Mouse (Mus musculus) right cerebral cortex, postnatal 14 days (tissue): ENCODE measurements around the gene Mcam.
"Not testable (repeated sequence)": the region's sequence is repeated elsewhere in the genome, so short reads cannot be mapped to it uniquely, and the experiment has no call there.

ENCODE experiments used
- DNase-seq: peaks from one replicate; pipeline ENCODE4 v3.0.0; 2022

Mcam gene

GRCm38 (mm10) chr9:44109360-44110095, 24.7 kb upstream of the Mcam start:
- peak; percentile 82 for DNase-seq

DNA sequence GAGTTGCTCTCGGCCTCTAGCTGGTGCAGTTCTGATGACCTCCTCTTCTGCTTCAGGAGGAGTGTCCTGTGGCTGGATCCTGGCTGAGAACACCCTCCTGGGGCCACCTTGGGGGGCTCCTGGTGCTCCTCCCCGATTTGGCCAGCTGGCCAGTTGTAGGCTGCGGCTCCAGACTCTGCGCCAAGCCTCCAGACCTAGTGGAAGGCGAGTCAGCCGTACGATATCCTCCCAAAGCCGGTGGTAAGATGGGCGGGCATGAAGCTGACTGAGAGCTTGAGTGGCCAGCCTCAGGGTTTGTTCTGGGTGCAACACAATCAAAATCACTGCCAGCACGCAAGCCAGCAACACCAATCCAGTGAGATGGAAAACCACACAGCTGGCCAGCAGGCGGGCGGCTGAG, 22.4 kb upstream of the Mcam start:
- DNase-seq = not testable (repeated sequence)

- DNase-seq = peak; percentile 96
These were observed 21.0 kb upstream of the Mcam start, which contains the start of the genes Gm49380 and Rnf26 for GRCm38 (mm10) chr9:44113105-44113789. TSS of gene Gm49380 (minus strand) at chr9:44113500. TSS of gene Rnf26 (minus strand) at chr9:44113517.

DNA sequence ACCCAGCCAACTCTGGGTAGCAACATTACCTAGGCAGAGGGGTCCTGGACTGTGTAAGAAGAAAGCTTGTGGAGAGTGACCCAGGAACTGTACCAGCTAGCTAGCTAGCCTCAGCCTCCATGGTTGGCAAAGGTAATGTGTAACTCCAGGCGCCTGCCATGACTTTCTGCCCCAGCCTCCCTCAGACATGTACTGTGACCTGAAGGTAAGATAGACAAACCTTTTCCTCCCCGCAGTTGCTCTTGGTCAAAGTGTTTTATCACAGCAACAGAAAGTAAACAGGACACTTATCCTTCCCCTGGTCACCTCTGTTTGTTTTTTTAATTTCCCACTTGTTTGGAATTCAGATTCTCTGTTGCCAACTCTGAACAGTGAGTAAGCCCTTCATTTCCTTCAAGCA, 19.8 kb upstream of the Mcam start:
- no peak for DNase-seq

DNA sequence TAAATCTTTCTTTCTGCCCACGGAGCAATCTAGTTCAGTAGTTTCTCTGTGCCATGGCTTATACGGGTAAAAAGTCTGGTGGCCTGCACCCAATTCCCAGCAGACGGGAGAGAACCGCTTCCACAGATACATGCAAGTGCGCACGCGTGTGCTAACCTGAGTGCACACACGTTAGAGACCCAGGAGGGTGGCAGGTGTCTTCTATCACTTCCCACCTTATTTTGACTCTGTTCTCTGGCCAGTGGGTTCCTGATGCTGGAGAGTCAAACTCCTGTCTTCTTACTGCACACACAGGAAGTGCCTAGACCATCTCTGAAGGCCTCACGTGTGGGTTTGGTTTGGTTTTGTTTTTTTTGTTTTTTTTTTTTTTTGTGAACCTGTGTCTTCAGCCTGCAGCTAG, 18.7 kb upstream of the Mcam start:
- DNase-seq = no peak

DNA sequence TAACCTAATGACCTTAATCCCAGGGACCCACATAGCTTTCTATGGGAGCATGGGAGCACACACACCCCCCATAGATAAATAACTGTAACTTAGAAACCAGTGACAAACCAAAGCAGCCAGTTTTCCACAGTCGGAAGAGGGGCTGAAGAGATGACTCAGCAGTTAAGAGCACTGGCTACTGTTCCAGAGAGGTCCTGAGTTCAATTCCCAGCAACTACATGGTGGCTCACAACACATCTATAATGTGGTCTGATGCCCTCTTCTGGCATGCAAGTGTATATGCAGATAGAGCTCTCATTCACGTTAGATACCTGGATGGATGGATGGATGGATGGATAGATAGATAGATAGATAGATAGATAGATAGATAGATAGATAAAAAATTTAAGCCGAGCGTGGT, 18.1 kb upstream of the Mcam start:
- DNase-seq = no peak

- peak; percentile 51 for DNase-seq
These were observed 15.3 kb upstream of the Mcam start for GRCm38 (mm10) chr9:44119011-44119410.

- DNase-seq = no peak
These were observed 14.3 kb upstream of the Mcam start for GRCm38 (mm10) chr9:44119948-44120465.

- DNase-seq = no peak
These were observed 10.0 kb upstream of the Mcam start for GRCm38 (mm10) chr9:44124317-44124716.

- no peak for DNase-seq
These were observed 9.2 kb upstream of the Mcam start for GRCm38 (mm10) chr9:44125026-44125425.

GRCm38 (mm10) chr9:44125546-44126428, 8.5 kb upstream of the Mcam start:
- DNase-seq = peak; percentile 84

DNA sequence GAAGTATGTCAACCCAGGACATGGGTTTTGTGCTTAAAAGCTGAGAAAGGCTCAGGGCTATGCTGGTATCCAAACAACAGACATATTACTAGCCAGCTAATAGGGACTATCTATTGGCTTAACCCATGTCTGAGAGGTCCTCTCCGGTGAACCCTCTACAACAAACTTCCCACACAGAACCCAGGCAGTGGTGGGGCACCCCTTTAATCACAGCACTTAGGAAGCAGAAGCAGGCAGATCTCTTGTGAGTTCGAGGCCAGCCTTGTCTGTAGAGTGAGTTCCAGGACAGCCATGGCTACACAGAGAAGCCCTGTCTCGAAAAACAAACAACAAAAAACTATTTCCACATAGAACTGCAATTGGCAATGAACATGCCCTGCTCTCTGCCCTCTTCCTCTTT, 7.5 kb upstream of the Mcam start:
- DNase-seq = no peak

DNA sequence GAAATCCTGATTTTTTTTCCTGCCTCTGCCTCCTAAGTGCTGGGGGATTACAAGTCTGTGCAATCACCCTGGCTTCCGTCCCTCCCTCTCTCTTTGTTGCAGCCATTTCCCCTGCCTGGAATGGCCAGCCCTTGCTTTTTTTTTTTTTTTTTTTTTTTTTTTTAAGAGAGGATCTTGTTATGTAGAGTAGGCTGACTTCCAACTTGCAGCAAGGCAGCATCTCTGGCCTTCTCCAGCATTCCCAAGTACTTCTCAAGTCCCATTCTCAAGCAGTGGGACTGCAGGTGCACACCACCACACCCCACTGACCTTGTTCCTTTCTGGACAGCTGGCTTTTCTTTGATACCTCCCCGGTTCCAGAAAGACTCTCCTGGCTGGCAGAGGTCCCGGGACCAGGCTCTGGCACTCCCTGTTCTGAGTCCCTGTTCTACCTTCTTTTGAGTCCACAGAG, 6.9 kb upstream of the Mcam start:
- DNase-seq = no peak

GRCm38 (mm10) chr9:44129633-44130032, 4.6 kb upstream of the Mcam start:
- DNase-seq = no peak

GRCm38 (mm10) chr9:44130034-44130433, 4.2 kb upstream of the Mcam start:
- DNase-seq = no peak

- DNase-seq = no peak
These were observed 3.5 kb upstream of the Mcam start for GRCm38 (mm10) chr9:44130581-44131275.

GRCm38 (mm10) chr9:44131276-44131590, 3.0 kb upstream of the Mcam start:
- no peak for DNase-seq

GRCm38 (mm10) chr9:44132200-44132599, 2.1 kb upstream of the Mcam start:
- DNase-seq = no peak

DNA sequence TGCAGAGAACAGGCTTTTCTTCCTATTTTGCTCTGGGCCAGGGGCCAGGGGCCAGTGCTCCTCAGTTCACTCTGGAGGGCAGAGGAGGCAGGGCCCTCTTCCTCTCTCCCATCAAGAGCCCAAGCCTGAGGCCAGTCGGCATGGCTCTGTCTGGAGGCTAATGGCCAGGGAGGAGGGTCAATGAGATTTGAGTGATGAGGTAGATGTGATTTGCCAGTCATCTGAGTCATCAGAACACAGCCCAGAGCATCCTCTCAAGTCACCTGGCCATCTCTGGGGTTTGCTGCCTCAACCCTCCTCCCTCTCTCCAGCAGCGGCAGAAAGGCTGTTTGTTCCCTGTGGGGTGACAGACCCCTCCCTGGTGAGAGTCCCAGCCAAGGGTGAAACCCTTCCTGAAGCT, 982 bp upstream of the Mcam start:
- DNase-seq = no peak

- DNase-seq = no peak
These were observed 822 bp downstream of the Mcam start for GRCm38 (mm10) chr9:44134851-44135730.

GRCm38 (mm10) chr9:44135731-44136411, 1.6 kb downstream of the Mcam start:
- no peak for DNase-seq
